10 mouse cellular contexts compared by ENCODE assay signal in genomic region chr5:147910807-147911509, GRCm38 (mm10). TPM values are rescaled to one million over a fixed set of nuclear protein-coding genes. Genes with fewer than 3 reads are reported as not detected.
DNase-seq lines count a peak whose midpoint lies in the region; ATAC-seq and TF ChIP-seq lines count a peak whose summit lies in the region.
"Had no signal": no experiment of that assay in that cellular context is flagged by ENCODE, and none has a peak within 500 bp of the region (broad histone marks: within the 10 kb centered on the region; RNA-seq: fewer than 3 reads in every experiment).

No protein-coding gene starts in this region.

- WGBS in heart, postnatal 0 days = 78% methylated on average over 12 of the region's 12 CpGs

- H3K27me3 ChIP-seq in heart, postnatal 0 days (ENCODE audit: control insufficient read depth, insufficient read depth, low read length) = no peaks in the 10 kb centered on the region

- H3K9me3 ChIP-seq in heart, postnatal 0 days (replicated peaks; ENCODE audit: control insufficient read depth, low read length) = no peaks in the 10 kb centered on the region
- H3K9me3 ChIP-seq: kidney, embryonic 15.5 days had no signal

- ATAC-seq in heart, postnatal 0 days (ENCODE audit: insufficient read depth, low read depth) = no peak
- ATAC-seq in megakaryocyte, adult 5-6 weeks (ENCODE audit: poor library complexity, severe bottlenecking) = peak; percentile 58

- no peak overlapping the region for H3K4me2 ChIP-seq in heart, postnatal 0 days (ENCODE audit: low read depth, low read length)
- H3K4me2 ChIP-seq: kidney, embryonic 15.5 days had no signal

- peak; percentile 28 for TF ChIP-seq CTCF in heart, postnatal 0 days (IDR thresholded peaks at IDR 0.05; ENCODE audit: low read depth)

- no peak overlapping the region for H3K4me3 ChIP-seq in heart, postnatal 0 days (ENCODE audit: low read depth, low read length)
- H3K4me3 ChIP-seq: kidney, embryonic 15.5 days had no signal

- H3K27ac ChIP-seq in heart, postnatal 0 days (ENCODE audit: low read depth) = no peak overlapping the region
- H3K27ac ChIP-seq: kidney, embryonic 15.5 days had no signal

- H3K4me1 ChIP-seq in heart, postnatal 0 days (ENCODE audit: control insufficient read depth, insufficient read depth) = peaks cover 8% of the 10 kb centered on the region; the same call in 1 of the 2 replicates

- H3K36me3 ChIP-seq in heart, postnatal 0 days (replicated peaks; ENCODE audit: control insufficient read depth, insufficient read depth, low read length) = no peaks in the 10 kb centered on the region
- H3K36me3 ChIP-seq: kidney, embryonic 15.5 days had no signal

- no peak for TF ChIP-seq EP300 in heart, postnatal 0 days (IDR thresholded peaks at IDR 0.05; ENCODE audit: low read depth)

- no peak overlapping the region for H3K9ac ChIP-seq in heart, postnatal 0 days (replicated peaks; ENCODE audit: low read depth, low read length)
- H3K9ac ChIP-seq: kidney, embryonic 15.5 days had no signal

- DNase-seq in heart, postnatal 0 days (ENCODE audit: low spot score) = no peak
- DNase-seq in heart, adult 9 months (ENCODE audit: low spot score in 2 of 2) = no peak
- peak; percentile 30 for DNase-seq in lung, postnatal 36 days
- DNase-seq in lung, postnatal 4 days = no peak
- DNase-seq in R1 (ENCODE audit: low read depth, low spot score) = peak; percentile 90
- no peak for DNase-seq in left cerebral cortex, adult 18-20 months (ENCODE audit: low spot score in 2 of 2)
- no peak for DNase-seq in urinary bladder, postnatal 36 days (ENCODE audit: low spot score in 2 of 2)
- DNase-seq: right cerebral cortex, adult 18-20 months had no signal

RNA-seq across cellular contexts. Expression of gene Slc46a3, which starts 16.3 kb away (rescaled TPM):
- 0.35 and 3.5 TPM in 2 replicates for total RNA-seq in heart, postnatal 0 days (2014; rRNA removed; ENCODE audit: low replicate concordance)
- polyA plus RNA-seq in heart, postnatal 0 days (2015; fragmentation: Nextera tagmentation; extraction: Ambion mirVana) = 3.1 and 4.7 TPM in 2 replicates
- total RNA-seq in megakaryocyte, adult 5-6 weeks (2015) = 33.8 and 37.5 TPM in 2 replicates
- 21.2 and 23.3 TPM in 2 replicates for total RNA-seq in megakaryocyte, adult 5-6 weeks (2017)
- 1 to 10 TPM; 6.9 to 7.1 TPM for total RNA-seq in left cerebral cortex, adult 18-20 months (2021)

RNA-seq across cellular contexts. Expression of gene Mtus2, which starts 46.2 kb away (rescaled TPM):
- total RNA-seq in heart, postnatal 0 days (2014; rRNA removed; ENCODE audit: low replicate concordance) = 59.9 and 101 TPM in 2 replicates
- polyA plus RNA-seq in heart, postnatal 0 days (2015; fragmentation: Nextera tagmentation; extraction: Ambion mirVana) = 151 and 165 TPM in 2 replicates
- 0.78 and 1.6 TPM in 2 replicates for total RNA-seq in megakaryocyte, adult 5-6 weeks (2015)
- total RNA-seq in megakaryocyte, adult 5-6 weeks (2017) = 0.04 and 1.1 TPM in 2 replicates
- 10 to 100 TPM; 37.8 to 39.5 TPM for total RNA-seq in left cerebral cortex, adult 18-20 months (2021)

RNA-seq across cellular contexts. Expression of gene Pomp, which starts 50.7 kb away (rescaled TPM):
- total RNA-seq in heart, postnatal 0 days (2014; rRNA removed; ENCODE audit: low replicate concordance) = 116 and 247 TPM in 2 replicates
- polyA plus RNA-seq in heart, postnatal 0 days (2015; fragmentation: Nextera tagmentation; extraction: Ambion mirVana) = 312 and 325 TPM in 2 replicates
- 253 and 319 TPM in 2 replicates for total RNA-seq in megakaryocyte, adult 5-6 weeks (2015)
- 198 and 242 TPM in 2 replicates for total RNA-seq in megakaryocyte, adult 5-6 weeks (2017)
- 100 to 1,000 TPM; 190 to 199 TPM for total RNA-seq in left cerebral cortex, adult 18-20 months (2021)

Comparison
In these comparisons a context has a peak if more than half of its experiments do, and no peak if none do; other contexts are left out.
1. DNase-seq: peak in lung, postnatal 36 days (single experiment) and R1 (single experiment); none in heart, postnatal 0 days (single experiment), heart, adult 9 months (0 of 2), lung, postnatal 4 days (0 of 2), left cerebral cortex, adult 18-20 months (0 of 2) and urinary bladder, postnatal 36 days (0 of 2).
2. RNA of gene Mtus2, which starts 46.2 kb away (total RNA-seq): 59.9 to 101 TPM in heart, postnatal 0 days and 37.8 to 39.5 TPM in left cerebral cortex, adult 18-20 months; 0.04 to 1.6 TPM in megakaryocyte, adult 5-6 weeks; every median in the first group is over 10 times any median in the second.